Mouse (Mus musculus) left cerebral cortex, adult 18-20 months (tissue): ENCODE results near the gene Neurod2. TPM values are rescaled to one million over a fixed set of nuclear protein-coding genes. Genes with fewer than 3 reads are reported as not detected.

ENCODE experiments used
- total RNA-seq, 2 experiments: library from RNA; stranded (reverse); gene quantifications; 2 replicates each; pipeline ENCODE4 v1.2.3; 2021

Neurod2 gene
- total RNA-seq, 2 experiments from 2014 or later = 70.9 to 73.2 TPM

Other genes with a start within 250 kb of the Neurod2 start
- 10 to 100 TPM; 33.4 to 35.9 TPM for gene Fbxl20, start 179.2 kb downstream of the Neurod2 start, total RNA-seq
- gene Med1, start 136.4 kb downstream of the Neurod2 start, total RNA-seq = 10 to 100 TPM; 51.1 to 52.4 TPM
- 10 to 100 TPM; 34.9 to 36.2 TPM for gene Cdk12, start 126.6 kb downstream of the Neurod2 start, total RNA-seq
- 100 to 1,000 TPM; 225 to 310 TPM for gene Ppp1r1b, start 18.8 kb upstream of the Neurod2 start, total RNA-seq
- gene Stard3, start 28.7 kb upstream of the Neurod2 start, total RNA-seq = 10 to 100 TPM; 39.8 to 40.9 TPM
- gene Tcap, start 54.2 kb upstream of the Neurod2 start, total RNA-seq = 1 to 10 TPM; 6.9 to 8.1 TPM
- gene Pnmt, start 56.8 kb upstream of the Neurod2 start, total RNA-seq = under 1 TPM; 0.30 to 0.74 TPM
- gene Pgap3, start 70.8 kb upstream of the Neurod2 start, total RNA-seq = 10 to 100 TPM in 1 of 2 experiments, 1 to 10 TPM in 1; 9.4 to 10.3 TPM
- gene Erbb2, start 82.8 kb upstream of the Neurod2 start, total RNA-seq = 1 to 10 TPM; 2.0 to 2.2 TPM
- 100 to 1,000 TPM; 104 to 110 TPM for gene Mien1, start 109.3 kb upstream of the Neurod2 start, total RNA-seq
- 1 to 10 TPM; 3.6 to 4.3 TPM for gene Grb7, start 116.7 kb upstream of the Neurod2 start, total RNA-seq
- under 1 TPM; 0.33 TPM for gene Ikzf3, start 216.4 kb upstream of the Neurod2 start, total RNA-seq
- not detected for gene Zpbp2, start 221.4 kb upstream of the Neurod2 start, total RNA-seq